Comparison of ENCODE assay signal across 8 mouse cellular contexts in the genomic region with DNA sequence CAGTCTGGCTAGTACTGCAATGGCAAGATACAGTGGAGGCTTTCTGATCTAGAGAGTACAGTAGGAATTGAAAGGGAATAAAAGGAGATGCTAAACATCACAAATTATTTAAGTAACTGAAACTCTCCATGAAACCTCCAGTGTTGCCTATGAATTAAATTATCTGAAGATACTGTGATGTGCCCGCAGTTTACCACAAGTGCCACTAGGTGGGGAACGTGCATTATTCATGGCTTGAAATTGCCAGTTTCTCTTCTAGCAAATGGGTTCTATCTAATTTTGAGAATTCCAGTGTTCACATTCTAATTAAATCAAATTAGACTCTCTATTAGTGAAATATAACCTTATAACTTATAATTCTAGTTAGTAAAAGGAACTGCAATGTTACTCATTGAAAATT.
DNase-seq lines count a peak whose midpoint lies in the region; ATAC-seq and TF ChIP-seq lines count a peak whose summit lies in the region.

No protein-coding gene starts in this region.

- no peaks in the 10 kb centered on the region for H3K27me3 ChIP-seq in heart, embryonic 11.5 days (ENCODE audit: control insufficient read depth, insufficient read depth, low read length)
- no peaks in the 10 kb centered on the region for H3K27me3 ChIP-seq in E14TG2a.4 (ENCODE audit: insufficient read depth, low read length)

- H3K4me1 ChIP-seq in heart, embryonic 11.5 days (ENCODE audit: control insufficient read depth, insufficient read depth, low read length): no peaks in the 10 kb centered on the region
- no peaks in the 10 kb centered on the region for H3K4me1 ChIP-seq in E14TG2a.4 (replicated peaks; ENCODE audit: low read depth, low read length)

- TF ChIP-seq CTCF in E14TG2a.4 (conservative IDR thresholded peaks at IDR 0.05; ENCODE audit: low read length): peak; percentile 81

- H3K4me3 ChIP-seq in heart, embryonic 11.5 days (ENCODE audit: low read depth, low read length): no peak overlapping the region
- H3K4me3 ChIP-seq in E14TG2a.4 (replicated peaks; ENCODE audit: low read length): no peak overlapping the region

- WGBS in heart, embryonic 11.5 days (ENCODE audit: insufficient replicate concordance): 2% methylated on average over 2 of the region's 2 CpGs

- H3K9me3 ChIP-seq in heart, embryonic 11.5 days (replicated peaks; ENCODE audit: control insufficient read depth, low read length): no peaks in the 10 kb centered on the region
- H3K9me3 ChIP-seq in E14TG2a.4 (ENCODE audit: low read length): peaks cover 5% of the 10 kb centered on the region; the same call in 1 of the 2 replicates

- intact Hi-C loops in heart, postnatal 14 days (cut with DNase I): no loop called here
- intact Hi-C loops in left cerebral cortex, postnatal 14 days (cut with DNase I): loop anchor here (10.0 kb wide), 1 partner anchor 1205 kb away; no protein-coding TSS in a partner anchor

- DNase-seq in heart, postnatal 14 days: peak; percentile 11 to 49
- peak; percentile 23 for DNase-seq in cerebellum, adult 8-10 months
- peak; percentile 21 to 54 for DNase-seq in frontal cortex, postnatal 25 days (ENCODE audit: low spot score in 2 of 2)
- peak; percentile 48 to 77 for DNase-seq in left cerebral cortex, postnatal 14 days (ENCODE audit: low spot score in 2 of 2)
- DNase-seq in neural tube, embryonic 10.5 days (ENCODE audit: extremely low spot score, low spot score): peak; percentile 35
- DNase-seq in T-cell, adult 2 months (ENCODE audit: low spot score): no peak

- no peak overlapping the region for H3K27ac ChIP-seq in heart, embryonic 11.5 days (ENCODE audit: low read depth, low read length)

- no peak for ATAC-seq in heart, embryonic 11.5 days (replicated peaks; ENCODE audit: insufficient number of reproducible peaks, low FRiP score, low TSS enrichment)

- no peak overlapping the region for H3K9ac ChIP-seq in heart, embryonic 11.5 days (ENCODE audit: low read depth, low read length)

- no peak overlapping the region for H3K4me2 ChIP-seq in heart, embryonic 11.5 days

- H3K36me3 ChIP-seq in heart, embryonic 11.5 days (ENCODE audit: control insufficient read depth, insufficient read depth, low read length): no peaks in the 10 kb centered on the region
- H3K36me3 ChIP-seq in E14TG2a.4 (ENCODE audit: insufficient read depth, low read length): no peaks in the 10 kb centered on the region
